Mouse (Mus musculus) T-helper 1 cell (primary cell): ENCODE data around the gene Slc5a5.

Experiments
- in situ Hi-C: fragments of 300-600 bp; cut with MboI, MseI; formaldehyde crosslinking; loops from one replicate; pipeline ENCODE4 v1.15.1; 2025; ENCODE audit warnings: high pct_unique_total_duplicates

Slc5a5 gene

GRCm38 (mm10) chr8:70903112-70903511 lies 10.6 kb upstream of the Slc5a5 start:
- in situ Hi-C loops, result no loop called here

GRCm38 (mm10) chr8:70902211-70902610 lies 9.7 kb upstream of the Slc5a5 start:
- in situ Hi-C loops, result no loop called here

GRCm38 (mm10) chr8:70900872-70901387 lies 8.4 kb upstream of the Slc5a5 start:
- in situ Hi-C loops, result no loop called here

GRCm38 (mm10) chr8:70899226-70899625 lies 6.7 kb upstream of the Slc5a5 start:
- in situ Hi-C loops, result loop anchor here (10.0 kb wide), 1 partner anchor 376 kb away; the partner anchor contains the start of genes Haus8 and Myo9b

- in situ Hi-C loops, result loop anchor here (10.0 kb wide), 1 partner anchor 376 kb away; the partner anchor contains the start of genes Haus8 and Myo9b
Measured at GRCm38 (mm10) chr8:70898661-70899198, 6.2 kb upstream of the Slc5a5 start.

GRCm38 (mm10) chr8:70897681-70898413 lies 5.3 kb upstream of the Slc5a5 start:
- in situ Hi-C loops, result loop anchor here (10.0 kb wide), 1 partner anchor 377 kb away; the partner anchor contains the start of genes Haus8 and Myo9b

GRCm38 (mm10) chr8:70897021-70897680 lies 4.6 kb upstream of the Slc5a5 start, which contains the start of gene Rpl18a:
Gene Rpl18a (minus strand): TSS chr8:70897412.
- in situ Hi-C loops, result loop anchor here (10.0 kb wide), 1 partner anchor 378 kb away; the partner anchor contains the start of genes Haus8 and Myo9b

- in situ Hi-C loops, result loop anchor here (10.0 kb wide), 1 partner anchor 378 kb away; the partner anchor contains the start of genes Haus8 and Myo9b
Measured at GRCm38 (mm10) chr8:70896316-70897020, 3.9 kb upstream of the Slc5a5 start.

GRCm38 (mm10) chr8:70895571-70896259 lies 3.2 kb upstream of the Slc5a5 start:
- in situ Hi-C loops, result loop anchor here (10.0 kb wide), 1 partner anchor 379 kb away; the partner anchor contains the start of genes Haus8 and Myo9b

GRCm38 (mm10) chr8:70894771-70895545 lies 2.4 kb upstream of the Slc5a5 start:
- in situ Hi-C loops, result loop anchor here (10.0 kb wide), 1 partner anchor 380 kb away; the partner anchor contains the start of genes Haus8 and Myo9b

- in situ Hi-C loops, result loop anchor here (10.0 kb wide), 1 partner anchor 380 kb away; the partner anchor contains the start of genes Haus8 and Myo9b
Measured at GRCm38 (mm10) chr8:70894385-70894720, 1.8 kb upstream of the Slc5a5 start.

- in situ Hi-C loops, result loop anchor here (10.0 kb wide), 1 partner anchor 381 kb away; the partner anchor contains the start of genes Haus8 and Myo9b
Measured at GRCm38 (mm10) chr8:70893656-70894384, 1.3 kb upstream of the Slc5a5 start.

GRCm38 (mm10) chr8:70892896-70893655 lies 519 bp upstream of the Slc5a5 start:
- in situ Hi-C loops, result loop anchor here (10.0 kb wide), 1 partner anchor 382 kb away; the partner anchor contains the start of genes Haus8 and Myo9b

- in situ Hi-C loops, result loop anchor here (10.0 kb wide), 1 partner anchor 383 kb away; the partner anchor contains the start of genes Haus8 and Myo9b
Measured at GRCm38 (mm10) chr8:70891356-70891755, 1.2 kb downstream of the Slc5a5 start.

- in situ Hi-C loops, result loop anchor here (10.0 kb wide), 1 partner anchor 384 kb away; the partner anchor contains the start of genes Haus8 and Myo9b
Measured at GRCm38 (mm10) chr8:70890656-70891055, 1.9 kb downstream of the Slc5a5 start.

- in situ Hi-C loops, result no loop called here
Measured at GRCm38 (mm10) chr8:70887669-70888068, 4.9 kb downstream of the Slc5a5 start.

GRCm38 (mm10) chr8:70885612-70886011 lies 6.9 kb downstream of the Slc5a5 start:
- in situ Hi-C loops, result no loop called here

GRCm38 (mm10) chr8:70884683-70885082 lies 7.9 kb downstream of the Slc5a5 start:
- in situ Hi-C loops, result no loop called here
